In genomic region chr11:77507426-77507825, GRCm38 (mm10) we compare ENCODE assay signal across 12 mouse cellular contexts. TPM values are rescaled to one million over a fixed set of nuclear protein-coding genes. Genes with fewer than 3 reads are reported as not detected.
DNase-seq lines count a peak whose midpoint lies in the region; ATAC-seq lines count a peak whose summit lies in the region.
"Had no signal": no experiment of that assay in that cellular context is flagged by ENCODE, and none has a peak within 500 bp of the region (broad histone marks: within the 10 kb centered on the region; RNA-seq: fewer than 3 reads in every experiment).

No protein-coding gene starts in this region.

- no peak for ATAC-seq in intestine, embryonic 16.5 days
- ATAC-seq in intestine, embryonic 15.5 days: no peak
- ATAC-seq in embryonic facial prominence, embryonic 14.5 days (ENCODE audit: low read depth): 0 out of 2 replicates have a peak, but pooled peaks have one; percentile 3

- peaks cover 36% of the 10 kb centered on the region for H3K36me3 ChIP-seq in intestine, embryonic 16.5 days (ENCODE audit: control insufficient read depth, insufficient read depth, low read length)
- H3K36me3 ChIP-seq in intestine, embryonic 15.5 days: peaks cover 46% of the 10 kb centered on the region
- peaks cover 63% of the 10 kb centered on the region for H3K36me3 ChIP-seq in embryonic facial prominence, embryonic 14.5 days (ENCODE audit: control insufficient read depth, insufficient read depth, low read length)
- H3K36me3 ChIP-seq in limb, embryonic 10.5 days: peaks cover 78% of the 10 kb centered on the region

- 72% methylated on average over 4 of the region's 4 CpGs for WGBS in intestine, embryonic 16.5 days
- WGBS in intestine, embryonic 15.5 days: 77% methylated on average over 4 of the region's 4 CpGs
- WGBS in embryonic facial prominence, embryonic 14.5 days: 69% methylated on average over 4 of the region's 4 CpGs
- 69% methylated on average over 4 of the region's 4 CpGs for WGBS in limb, embryonic 10.5 days

- no peaks in the 10 kb centered on the region for H3K9me3 ChIP-seq in intestine, embryonic 16.5 days (ENCODE audit: control insufficient read depth, low read length)
- no peaks in the 10 kb centered on the region for H3K9me3 ChIP-seq in intestine, embryonic 15.5 days
- no peaks in the 10 kb centered on the region for H3K9me3 ChIP-seq in embryonic facial prominence, embryonic 14.5 days (ENCODE audit: control insufficient read depth, low read length)
- no peaks in the 10 kb centered on the region for H3K9me3 ChIP-seq in limb, embryonic 10.5 days (replicated peaks)

- H3K4me2 ChIP-seq in intestine, embryonic 16.5 days (ENCODE audit: low read depth, low read length): no peak overlapping the region
- no peak overlapping the region for H3K4me2 ChIP-seq in intestine, embryonic 15.5 days (replicated peaks)
- no peak overlapping the region for H3K4me2 ChIP-seq in embryonic facial prominence, embryonic 14.5 days (ENCODE audit: low read depth, low read length)

- H3K4me3 ChIP-seq in intestine, embryonic 16.5 days (ENCODE audit: low read length): no peak overlapping the region
- H3K4me3 ChIP-seq in intestine, embryonic 15.5 days (replicated peaks): no peak overlapping the region
- no peak overlapping the region for H3K4me3 ChIP-seq in embryonic facial prominence, embryonic 14.5 days (ENCODE audit: low read depth, low read length)
- peak overlapping the region; percentile 46; the same call in 1 of the 2 replicates for H3K4me3 ChIP-seq in limb, embryonic 10.5 days

- intact Hi-C loops in left cerebral cortex, postnatal 4 days (cut with DNase I): no loop called here

- peak; percentile 30 for DNase-seq in cerebellum, adult 9-10 months
- no peak for DNase-seq in cerebellum, postnatal 14 days
- DNase-seq in embryonic facial prominence, embryonic 14.5 days (ENCODE audit: low spot score): no peak
- DNase-seq in limb, embryonic 10.5 days (ENCODE audit: low spot score): no peak
- DNase-seq in left cerebral cortex, postnatal 4 days: no peak
- DNase-seq in spleen, adult 12 weeks (ENCODE audit: low spot score): no peak

- peak overlapping the region; percentile 31; the same call in 1 of the 2 replicates for H3K27ac ChIP-seq in intestine, embryonic 16.5 days (ENCODE audit: low read length)
- no peak overlapping the region for H3K27ac ChIP-seq in intestine, embryonic 15.5 days
- no peak overlapping the region for H3K27ac ChIP-seq in embryonic facial prominence, embryonic 14.5 days (replicated peaks; ENCODE audit: low read depth, low read length)
- 0 out of 2 replicates have a peak overlapping the region, but pooled peaks have one; percentile 7 for H3K27ac ChIP-seq in limb, embryonic 10.5 days

- peaks cover 41% of the 10 kb centered on the region for H3K4me1 ChIP-seq in intestine, embryonic 16.5 days (ENCODE audit: control insufficient read depth, insufficient read depth, low read length)
- H3K4me1 ChIP-seq in intestine, embryonic 15.5 days (replicated peaks): peaks cover 28% of the 10 kb centered on the region
- peaks cover 16% of the 10 kb centered on the region for H3K4me1 ChIP-seq in embryonic facial prominence, embryonic 14.5 days (ENCODE audit: control insufficient read depth, insufficient read depth, low read length)
- H3K4me1 ChIP-seq in limb, embryonic 10.5 days: peaks cover 21% of the 10 kb centered on the region

- H3K9ac ChIP-seq in intestine, embryonic 16.5 days (ENCODE audit: low read depth, low read length): 0 out of 2 replicates have a peak overlapping the region, but pooled peaks have one; percentile 33
- no peak overlapping the region for H3K9ac ChIP-seq in intestine, embryonic 15.5 days
- no peak overlapping the region for H3K9ac ChIP-seq in embryonic facial prominence, embryonic 14.5 days (ENCODE audit: low read depth, low read length)

- no peaks in the 10 kb centered on the region for H3K27me3 ChIP-seq in intestine, embryonic 16.5 days (replicated peaks; ENCODE audit: control insufficient read depth, insufficient read depth, low read length)
- no peaks in the 10 kb centered on the region for H3K27me3 ChIP-seq in intestine, embryonic 15.5 days (replicated peaks)
- H3K27me3 ChIP-seq in embryonic facial prominence, embryonic 14.5 days (replicated peaks; ENCODE audit: control insufficient read depth, insufficient read depth, low read length): no peaks in the 10 kb centered on the region
- H3K27me3 ChIP-seq in limb, embryonic 10.5 days (ENCODE audit: low read depth, poor library complexity, severe bottlenecking): no peaks in the 10 kb centered on the region

RNA-seq across cellular contexts. Expression of gene Abhd15, which starts 7.5 kb away (rescaled TPM):
- polyA plus RNA-seq in intestine, embryonic 16.5 days (2015; fragmentation: Nextera tagmentation; extraction: Ambion mirVana): 4.0 and 4.7 TPM in 2 replicates
- 3.5 and 3.6 TPM in 2 replicates for polyA plus RNA-seq in intestine, embryonic 15.5 days (2015; fragmentation: Nextera tagmentation; extraction: Ambion mirVana)
- polyA plus RNA-seq in embryonic facial prominence, embryonic 14.5 days (2014; fragmentation: Nextera tagmentation; extraction: Ambion mirVana): 2.3 and 3.3 TPM in 2 replicates
- 1.4 and 2.0 TPM in 2 replicates for polyA plus RNA-seq in limb, embryonic 10.5 days (2016; fragmentation: Nextera tagmentation; extraction: Ambion mirVana)
- under 1 TPM; 0.50 to 0.54 TPM for total RNA-seq in left cerebral cortex, postnatal 4 days (2021)

RNA-seq across cellular contexts. Expression of gene Trp53i13, which starts 8.4 kb away (rescaled TPM):
- 24.1 and 24.3 TPM in 2 replicates for polyA plus RNA-seq in intestine, embryonic 16.5 days (2015; fragmentation: Nextera tagmentation; extraction: Ambion mirVana)
- 28.5 and 29.1 TPM in 2 replicates for polyA plus RNA-seq in intestine, embryonic 15.5 days (2015; fragmentation: Nextera tagmentation; extraction: Ambion mirVana)
- polyA plus RNA-seq in embryonic facial prominence, embryonic 14.5 days (2014; fragmentation: Nextera tagmentation; extraction: Ambion mirVana): 51.2 and 52.3 TPM in 2 replicates
- polyA plus RNA-seq in limb, embryonic 10.5 days (2016; fragmentation: Nextera tagmentation; extraction: Ambion mirVana): 33.4 and 38.7 TPM in 2 replicates
- total RNA-seq in left cerebral cortex, postnatal 4 days (2021): 1 to 10 TPM; 5.8 TPM

RNA-seq across cellular contexts. Expression of gene Gm10392, which starts 11.6 kb away (rescaled TPM):
- 0.10 and 0.12 TPM in 2 replicates for polyA plus RNA-seq in intestine, embryonic 16.5 days (2015; fragmentation: Nextera tagmentation; extraction: Ambion mirVana)
- not detected in 2 replicates for polyA plus RNA-seq in intestine, embryonic 15.5 days (2015; fragmentation: Nextera tagmentation; extraction: Ambion mirVana)
- polyA plus RNA-seq in embryonic facial prominence, embryonic 14.5 days (2014; fragmentation: Nextera tagmentation; extraction: Ambion mirVana): not detected in 2 replicates
- 0.14 TPM in 1 of 2 replicates, not detected in the other for polyA plus RNA-seq in limb, embryonic 10.5 days (2016; fragmentation: Nextera tagmentation; extraction: Ambion mirVana)
- not detected for total RNA-seq in left cerebral cortex, postnatal 4 days (2021)
- total RNA-seq: adrenal gland, adult 18-20 months had no signal
- polyA plus RNA-seq: C2C12; cortical plate, adult 2 months; stomach, embryonic 16.5 days had no signal

RNA-seq across cellular contexts. Expression of gene Git1, which starts 14.1 kb away (rescaled TPM):
- 12.2 and 12.8 TPM in 2 replicates for polyA plus RNA-seq in intestine, embryonic 16.5 days (2015; fragmentation: Nextera tagmentation; extraction: Ambion mirVana)
- 10.7 and 11.8 TPM in 2 replicates for polyA plus RNA-seq in intestine, embryonic 15.5 days (2015; fragmentation: Nextera tagmentation; extraction: Ambion mirVana)
- polyA plus RNA-seq in embryonic facial prominence, embryonic 14.5 days (2014; fragmentation: Nextera tagmentation; extraction: Ambion mirVana): 15.1 and 16.7 TPM in 2 replicates
- polyA plus RNA-seq in limb, embryonic 10.5 days (2016; fragmentation: Nextera tagmentation; extraction: Ambion mirVana): 13.6 and 14.8 TPM in 2 replicates
- total RNA-seq in left cerebral cortex, postnatal 4 days (2021): 100 to 1,000 TPM; 150 to 151 TPM

RNA-seq across cellular contexts. Expression of gene Ankrd13b, which starts 17.9 kb away (rescaled TPM):
- 1.6 and 1.7 TPM in 2 replicates for polyA plus RNA-seq in intestine, embryonic 16.5 days (2015; fragmentation: Nextera tagmentation; extraction: Ambion mirVana)
- polyA plus RNA-seq in intestine, embryonic 15.5 days (2015; fragmentation: Nextera tagmentation; extraction: Ambion mirVana): 4.9 and 5.1 TPM in 2 replicates
- 11.4 and 11.6 TPM in 2 replicates for polyA plus RNA-seq in embryonic facial prominence, embryonic 14.5 days (2014; fragmentation: Nextera tagmentation; extraction: Ambion mirVana)
- polyA plus RNA-seq in limb, embryonic 10.5 days (2016; fragmentation: Nextera tagmentation; extraction: Ambion mirVana): 12.5 and 13.4 TPM in 2 replicates
- 100 to 1,000 TPM; 216 to 217 TPM for total RNA-seq in left cerebral cortex, postnatal 4 days (2021)

Comparison
In these comparisons a context has a peak if more than half of its experiments do, and no peak if none do; other contexts are left out.
1. H3K27ac ChIP-seq: peak in intestine, embryonic 16.5 days (single experiment) and limb, embryonic 10.5 days (single experiment); none in intestine, embryonic 15.5 days (single experiment) and embryonic facial prominence, embryonic 14.5 days (single experiment).